Mouse (Mus musculus) adrenal gland, postnatal 4 days (tissue): Measurements from ENCODE around the gene Cep57l1. TPM values are rescaled to one million over a fixed set of nuclear protein-coding genes. Genes with fewer than 3 reads are reported as not detected.
"Not testable (repeated sequence)": the region's sequence is repeated elsewhere in the genome, so short reads cannot be mapped to it uniquely, and the experiment has no call there.

Experiments
- DNase-seq, 2 experiments: peaks; one replicate each; pipeline ENCODE4 v3.0.0; 2021 to 2022; ENCODE audit warnings: low spot score in 2 of 2, mixed read lengths in 2 of 2
- long read RNA-seq, 2 experiments: library from polyadenylated mRNA; stranded (forward); transcript quantifications; one replicate each; pipeline ENCODE4 v2.0.0; 2021
- total RNA-seq, 2 experiments: library from RNA; stranded (reverse); gene quantifications; 2 replicates each; pipeline ENCODE4 v1.2.3; 2021

The Cep57l1 gene
- 10 to 100 TPM; 16.6 to 18.2 TPM for total RNA-seq
- long read RNA-seq, experiment 1, partial matches to known transcripts: 3 of 9 reads
- long read RNA-seq, experiment 1, other reads (novel, unspliced or antisense): 4 of 9 reads
- long read RNA-seq, experiment 2, transcript Cep57l1-201 (11 exons, 2,177 nt): major isoform, 5 of 18 reads
- long read RNA-seq, experiment 2, partial matches to known transcripts: 6 of 18 reads
- long read RNA-seq, experiment 2, other reads (novel, unspliced or antisense): 5 of 18 reads

- DNase-seq: peak; percentile 76 to 90
These were observed at the start of gene Cep57l1, which contains the start of gene Sesn1 for GRCm38 (mm10) chr10:41809771-41810563. Gene Cep57l1, minus strand, starts transcription at chr10:41809871. Gene Sesn1, plus strand, starts transcription at chr10:41809935.

DNA sequence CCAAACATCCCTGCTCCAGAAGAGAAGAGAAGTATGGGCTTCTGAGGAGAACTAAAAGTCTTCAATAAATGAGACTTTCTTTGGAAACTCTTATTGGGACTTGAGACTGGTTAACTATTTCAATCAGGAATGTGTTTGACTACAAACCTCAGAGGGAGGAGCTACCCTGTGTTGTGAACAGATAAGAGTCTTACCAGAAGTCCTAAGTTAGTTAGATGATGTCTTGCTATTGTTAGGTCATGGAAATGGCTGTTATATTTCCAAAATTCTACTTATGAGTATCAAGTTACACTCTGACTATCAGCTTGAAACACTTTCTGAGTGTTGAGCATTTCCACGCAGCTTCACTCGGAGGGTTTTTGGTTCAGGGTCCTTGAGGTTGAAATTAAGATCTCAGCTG is 39.0 kb upstream of the Cep57l1 start:
- no peak for DNase-seq

GRCm38 (mm10) chr10:41847737-41848136 is 38.1 kb upstream of the Cep57l1 start:
- no peak for DNase-seq

- DNase-seq: no peak
These were observed 29.2 kb upstream of the Cep57l1 start for GRCm38 (mm10) chr10:41838911-41839310.

DNA sequence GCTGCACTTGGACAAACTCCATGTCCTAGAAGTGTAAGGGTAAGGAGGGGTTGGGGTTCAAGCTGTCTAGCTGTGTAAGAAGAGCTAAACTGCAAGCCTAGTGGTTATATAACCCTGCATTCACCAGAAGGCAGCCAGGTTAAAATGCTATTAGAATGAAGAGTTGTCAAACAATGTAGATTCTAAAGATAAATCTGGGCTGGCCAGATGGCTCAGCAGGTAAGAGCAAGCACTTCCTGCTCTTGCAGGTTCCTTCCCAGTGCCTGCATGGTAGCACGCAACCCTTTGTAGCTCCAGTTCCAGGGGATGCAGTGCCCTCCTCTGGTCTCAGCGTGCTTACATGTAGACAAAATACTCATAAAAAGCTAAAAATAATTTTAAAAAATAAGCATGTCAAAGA is 24.5 kb upstream of the Cep57l1 start:
- DNase-seq: no peak

GRCm38 (mm10) chr10:41832191-41832590 is 22.5 kb upstream of the Cep57l1 start:
- DNase-seq: no peak

DNA sequence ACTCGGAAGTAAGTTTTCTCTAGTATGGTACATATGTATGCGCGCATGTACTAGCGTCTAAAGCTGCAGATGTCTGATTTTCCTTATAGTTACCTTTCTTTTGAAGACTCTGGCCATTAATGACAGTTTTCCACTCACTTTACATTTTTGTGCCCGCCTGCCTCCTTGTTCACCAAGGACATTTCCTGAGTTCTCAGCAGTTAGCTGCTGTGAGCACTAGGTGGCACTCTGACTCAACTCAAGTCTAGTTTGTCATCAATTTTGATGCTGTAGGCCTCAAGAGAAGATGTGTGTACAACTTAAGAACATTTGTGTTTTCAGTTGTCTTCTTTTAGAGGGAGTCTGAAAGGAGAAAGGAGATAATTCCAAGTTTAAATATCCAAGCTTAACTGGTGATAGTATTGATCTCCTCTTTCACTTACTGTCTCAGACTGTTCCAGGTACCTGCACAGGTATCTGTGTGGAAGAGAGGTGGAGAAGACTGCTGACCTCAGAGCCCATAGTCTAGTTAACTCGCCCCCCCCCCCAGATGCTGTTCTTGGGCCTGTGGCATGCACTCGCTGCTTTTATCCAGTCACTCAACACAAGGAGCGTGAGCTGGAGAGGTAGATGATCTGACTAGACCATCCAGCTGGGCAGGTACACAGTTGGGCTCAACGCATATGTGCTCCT is 21.3 kb upstream of the Cep57l1 start:
- peak in 1 of 2 experiments; percentile 32 for DNase-seq

- DNase-seq: no peak
These were observed 20.8 kb upstream of the Cep57l1 start for GRCm38 (mm10) chr10:41830445-41830844.

- DNase-seq: no peak
These were observed 20.3 kb upstream of the Cep57l1 start for GRCm38 (mm10) chr10:41829980-41830379.

DNA sequence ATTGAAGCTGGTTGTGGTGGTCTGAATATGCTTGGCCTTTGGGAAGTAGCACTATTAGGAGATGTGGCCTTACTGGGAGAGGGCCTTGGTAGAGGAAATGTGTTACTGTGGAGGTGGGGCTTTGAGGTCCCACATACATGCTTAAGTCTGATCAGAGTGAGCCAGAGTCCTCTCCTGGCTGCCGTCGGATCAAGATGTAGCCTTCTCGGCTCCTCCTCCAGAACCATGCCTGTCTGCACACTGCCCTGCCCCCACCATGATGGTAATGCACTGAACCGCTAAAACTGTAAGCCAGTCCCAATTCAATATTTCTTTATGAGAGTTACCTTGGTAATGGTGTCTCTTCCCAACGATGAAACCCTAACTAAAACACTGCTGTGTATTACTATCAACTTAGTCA is 19.5 kb upstream of the Cep57l1 start:
- no peak for DNase-seq

DNA sequence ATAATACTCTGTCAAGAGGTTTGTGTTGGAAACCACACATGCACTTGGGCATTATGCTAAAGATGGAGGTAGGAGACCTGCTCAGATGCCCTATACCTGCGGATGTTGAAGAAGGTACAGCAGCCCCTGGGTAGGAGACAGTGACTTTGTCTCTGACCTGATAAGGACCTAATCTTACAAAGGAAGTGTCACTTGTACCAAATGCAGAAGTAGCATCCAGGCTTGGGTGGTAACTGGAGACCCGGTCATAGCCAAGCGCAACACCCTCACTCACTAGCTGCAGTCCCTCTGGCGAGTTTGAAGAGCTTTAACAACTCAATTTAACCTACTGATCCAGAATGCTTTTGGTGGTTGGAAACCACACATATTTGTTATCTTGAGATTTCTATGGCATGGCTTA is 18.1 kb upstream of the Cep57l1 start:
- no peak for DNase-seq

DNA sequence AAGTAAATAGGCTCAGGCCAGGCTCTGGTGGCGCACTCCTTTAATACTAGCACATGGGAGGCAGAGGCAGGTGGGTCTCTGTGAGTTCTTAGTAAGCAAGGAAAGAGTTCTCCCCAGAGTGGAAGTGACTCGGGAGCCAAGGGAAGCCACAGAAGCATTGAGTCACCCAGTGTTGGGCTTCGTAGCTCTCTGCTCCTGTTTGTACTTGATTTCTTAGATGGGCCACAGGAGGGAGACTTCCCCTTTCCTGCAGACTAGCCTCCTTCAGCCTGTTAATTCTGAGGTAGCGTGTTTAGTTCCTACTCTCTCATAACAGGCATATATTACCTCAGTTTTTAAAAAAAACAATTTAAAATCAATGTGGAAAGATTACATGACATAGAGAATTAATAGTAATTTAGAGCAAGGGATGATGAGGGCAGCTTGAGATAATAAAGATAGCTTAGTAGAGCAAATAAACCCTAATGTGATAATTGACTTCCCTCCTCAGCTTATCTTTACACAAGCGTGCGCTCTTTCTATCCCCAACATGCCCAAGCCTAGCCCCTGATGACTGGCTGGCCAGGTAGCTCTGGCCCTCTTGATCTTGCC is 16.9 kb upstream of the Cep57l1 start:
- no peak for DNase-seq

- no peak for DNase-seq
These were observed 16.3 kb upstream of the Cep57l1 start for GRCm38 (mm10) chr10:41825996-41826395.

DNA sequence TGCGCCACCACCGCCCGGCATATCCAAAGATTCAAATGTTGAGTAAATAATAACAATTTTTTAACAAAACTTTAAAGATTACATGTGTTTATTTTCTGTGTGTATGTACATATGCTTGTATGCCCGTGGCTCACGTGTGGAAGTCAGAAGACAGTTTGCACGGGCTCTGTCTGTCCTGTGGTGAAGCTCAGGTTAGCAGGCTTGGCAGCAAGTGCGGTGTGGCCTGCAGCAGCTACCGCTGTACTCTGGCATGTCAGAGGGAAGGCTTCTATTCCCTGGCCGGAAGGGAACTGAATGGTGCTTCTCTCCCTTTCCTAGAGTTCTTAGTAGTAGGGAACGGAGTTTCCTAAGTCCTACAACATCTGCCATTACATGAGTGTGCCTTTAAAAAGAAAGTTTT is 15.4 kb upstream of the Cep57l1 start:
- DNase-seq: no peak

- DNase-seq: no peak
These were observed 14.2 kb upstream of the Cep57l1 start for GRCm38 (mm10) chr10:41823916-41824315.

GRCm38 (mm10) chr10:41823282-41823675 is 13.6 kb upstream of the Cep57l1 start:
- DNase-seq: not testable (repeated sequence)

DNA sequence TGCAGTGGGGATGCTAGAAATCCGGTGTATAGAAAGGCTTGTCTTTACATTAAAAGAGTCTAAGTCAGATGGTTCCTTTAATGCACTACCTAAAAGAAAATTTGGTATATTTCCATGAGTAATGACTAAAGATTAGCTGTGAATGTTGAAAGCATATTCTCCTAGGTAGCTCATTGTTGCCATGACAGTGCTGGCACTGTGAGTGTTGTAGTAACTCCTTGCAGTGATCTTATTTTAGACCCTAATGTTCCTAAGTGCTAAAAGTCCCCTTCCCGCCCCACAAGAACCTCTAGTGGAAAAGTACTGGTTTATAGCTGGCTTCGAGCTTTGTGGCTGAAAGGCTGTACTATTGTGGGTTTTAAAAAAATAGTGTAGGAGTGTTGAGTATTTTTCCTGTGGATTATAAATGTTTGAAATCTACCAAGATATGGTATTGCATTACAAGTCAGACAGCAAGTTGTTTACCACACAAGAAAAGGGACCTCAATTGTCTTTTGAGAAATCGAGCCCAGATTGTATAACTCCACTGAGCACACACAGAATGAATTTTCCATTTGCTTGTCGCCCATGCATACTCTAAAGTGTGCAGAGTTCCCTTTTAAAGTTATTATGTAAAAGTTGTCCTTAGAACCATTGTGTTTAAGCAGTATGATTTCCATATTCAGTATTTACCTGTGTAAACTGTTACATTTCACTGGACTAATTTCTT is 13.1 kb upstream of the Cep57l1 start:
- no peak for DNase-seq

- DNase-seq: no peak
These were observed 11.5 kb upstream of the Cep57l1 start for GRCm38 (mm10) chr10:41821171-41821570.

DNA sequence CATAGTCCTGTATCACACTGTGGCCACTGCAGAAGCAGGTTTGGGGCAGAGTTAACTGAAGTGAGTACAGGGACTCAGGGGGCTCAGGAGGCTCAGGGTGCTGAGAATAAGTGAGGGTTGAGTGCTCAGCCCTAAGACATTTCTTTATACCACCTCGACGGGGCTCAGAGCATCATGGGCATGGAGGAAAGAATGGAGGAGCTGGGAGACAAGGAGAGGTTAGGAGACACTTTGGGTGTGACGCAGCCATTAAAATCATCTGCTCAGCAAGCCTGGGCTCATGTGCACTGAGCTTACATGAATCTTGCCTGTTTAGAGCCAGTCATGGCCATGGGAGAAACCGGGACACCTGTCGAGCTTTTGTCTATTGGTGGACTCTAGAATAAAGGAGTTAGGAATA is 10.7 kb upstream of the Cep57l1 start:
- DNase-seq: no peak

DNA sequence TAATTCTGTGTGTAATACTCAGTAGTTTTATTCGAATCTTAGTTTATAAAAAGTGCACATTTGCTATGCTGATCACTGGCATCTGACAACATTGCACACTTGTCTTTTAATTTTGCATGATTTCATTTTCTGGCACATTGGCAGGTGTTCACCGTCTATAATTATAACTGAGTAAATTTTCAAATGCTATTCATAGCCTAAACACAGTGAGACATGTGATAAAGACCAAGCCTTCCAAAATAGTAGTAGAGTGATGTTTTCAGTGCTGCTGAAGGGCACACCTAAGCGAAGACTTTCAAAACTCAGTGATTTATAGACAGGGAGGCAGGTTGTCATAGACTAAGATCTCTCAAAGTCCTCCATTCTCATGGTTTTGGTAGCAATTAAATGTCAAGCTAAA is 9.6 kb upstream of the Cep57l1 start:
- DNase-seq: no peak

- DNase-seq: not testable (repeated sequence)
These were observed 9.0 kb upstream of the Cep57l1 start for GRCm38 (mm10) chr10:41818733-41819070.
